Mouse (Mus musculus): ENCODE data around the gene Cacna1c.
"Not testable (repeated sequence)": the region's sequence is repeated elsewhere in the genome, so short reads cannot be mapped to it uniquely, and the experiment has no call there.

The Cacna1c gene

GRCm38 (mm10) chr6:118641671-118642325 lies 554.4 kb downstream of the Cacna1c start:
- DNase-seq: no peak

- DNase-seq: no peak
Measured at GRCm38 (mm10) chr6:118639816-118640215, 556.4 kb downstream of the Cacna1c start.

GRCm38 (mm10) chr6:118638911-118639310 lies 557.3 kb downstream of the Cacna1c start:
- no peak for DNase-seq

- DNase-seq: no peak
Measured at GRCm38 (mm10) chr6:118632491-118632890, 563.7 kb downstream of the Cacna1c start.

- DNase-seq: no peak
Measured at GRCm38 (mm10) chr6:118630006-118630405, 566.2 kb downstream of the Cacna1c start.

- DNase-seq: no peak
Measured at GRCm38 (mm10) chr6:118626246-118626645, 570.0 kb downstream of the Cacna1c start.

- no peak for DNase-seq
Measured at GRCm38 (mm10) chr6:118623609-118624008, 572.6 kb downstream of the Cacna1c start.

- DNase-seq: no peak
Measured at GRCm38 (mm10) chr6:118621866-118622265, 574.4 kb downstream of the Cacna1c start.

GRCm38 (mm10) chr6:118621406-118621805 lies 574.8 kb downstream of the Cacna1c start:
- DNase-seq: no peak

- DNase-seq: no peak
Measured at GRCm38 (mm10) chr6:118608906-118609305, 587.3 kb downstream of the Cacna1c start.

- no peak for DNase-seq
Measured at GRCm38 (mm10) chr6:118605974-118606373, 590.2 kb downstream of the Cacna1c start.

GRCm38 (mm10) chr6:118603825-118604224 lies 592.4 kb downstream of the Cacna1c start:
- DNase-seq: no peak

- no peak for DNase-seq
Measured at GRCm38 (mm10) chr6:118595681-118596055, 600.5 kb downstream of the Cacna1c start.

GRCm38 (mm10) chr6:118594833-118595680 lies 601.2 kb downstream of the Cacna1c start:
- no peak for DNase-seq

- DNase-seq: peak; percentile 25
Measured at GRCm38 (mm10) chr6:118594070-118594469, 602.1 kb downstream of the Cacna1c start.

- DNase-seq: peak; percentile 45
Measured at GRCm38 (mm10) chr6:118593377-118594061, 602.7 kb downstream of the Cacna1c start.

GRCm38 (mm10) chr6:118592662-118593376 lies 603.4 kb downstream of the Cacna1c start:
- DNase-seq: no peak

- not testable (repeated sequence) for DNase-seq
Measured at GRCm38 (mm10) chr6:118578741-118579140, 617.5 kb downstream of the Cacna1c start.

GRCm38 (mm10) chr6:118574351-118574750 lies 621.9 kb downstream of the Cacna1c start:
- peak; percentile 23 for DNase-seq

GRCm38 (mm10) chr6:118567816-118568215 lies 628.4 kb downstream of the Cacna1c start:
- DNase-seq: no peak

GRCm38 (mm10) chr6:118561745-118562609 lies 634.2 kb downstream of the Cacna1c start, which contains the start of gene Ankrd26:
TSS of gene Ankrd26 (minus strand) at chr6:118562226.
- peak; percentile 96 for DNase-seq

GRCm38 (mm10) chr6:118561225-118561624 lies 635.0 kb downstream of the Cacna1c start:
- no peak for DNase-seq

Data from kidney, postnatal 10 days (tissue).